Mouse (Mus musculus) CD4-positive naive resting alpha-beta T cell, adult 76 days (primary cell): ENCODE data around the gene Mrpl35. TPM values are rescaled to one million over a fixed set of nuclear protein-coding genes. Genes with fewer than 3 reads are reported as not detected.

Source experiments
- total RNA-seq: library from RNA; stranded (reverse); gene quantifications from one replicate; pipeline ENCODE4 v1.2.4, GENCODE M21; 2023

The Mrpl35 gene
- total RNA-seq, result 24.8 TPM

DNA sequence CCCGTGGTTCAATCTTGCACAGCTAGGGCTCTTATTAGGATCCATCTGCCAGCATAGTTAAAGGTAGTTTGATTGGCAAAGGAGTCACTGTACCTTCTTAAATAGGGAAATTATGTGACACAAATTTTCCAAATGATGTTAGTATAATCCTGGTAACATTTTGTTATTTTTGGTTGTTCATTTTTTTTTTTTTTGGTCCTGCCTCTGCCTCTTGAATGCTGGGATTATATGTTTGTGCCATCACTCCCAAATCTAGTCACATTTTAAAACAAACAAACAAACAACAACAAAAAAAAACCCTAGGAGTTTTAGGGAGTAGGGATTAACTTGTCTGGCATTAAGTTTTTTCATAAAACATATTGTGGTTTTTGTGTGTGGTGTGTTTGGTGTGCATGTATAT is at the start of gene Mrpl35:
Gene Mrpl35 (minus strand): TSS at position 101 of the 400 bp plus-strand sequence.

DNA sequence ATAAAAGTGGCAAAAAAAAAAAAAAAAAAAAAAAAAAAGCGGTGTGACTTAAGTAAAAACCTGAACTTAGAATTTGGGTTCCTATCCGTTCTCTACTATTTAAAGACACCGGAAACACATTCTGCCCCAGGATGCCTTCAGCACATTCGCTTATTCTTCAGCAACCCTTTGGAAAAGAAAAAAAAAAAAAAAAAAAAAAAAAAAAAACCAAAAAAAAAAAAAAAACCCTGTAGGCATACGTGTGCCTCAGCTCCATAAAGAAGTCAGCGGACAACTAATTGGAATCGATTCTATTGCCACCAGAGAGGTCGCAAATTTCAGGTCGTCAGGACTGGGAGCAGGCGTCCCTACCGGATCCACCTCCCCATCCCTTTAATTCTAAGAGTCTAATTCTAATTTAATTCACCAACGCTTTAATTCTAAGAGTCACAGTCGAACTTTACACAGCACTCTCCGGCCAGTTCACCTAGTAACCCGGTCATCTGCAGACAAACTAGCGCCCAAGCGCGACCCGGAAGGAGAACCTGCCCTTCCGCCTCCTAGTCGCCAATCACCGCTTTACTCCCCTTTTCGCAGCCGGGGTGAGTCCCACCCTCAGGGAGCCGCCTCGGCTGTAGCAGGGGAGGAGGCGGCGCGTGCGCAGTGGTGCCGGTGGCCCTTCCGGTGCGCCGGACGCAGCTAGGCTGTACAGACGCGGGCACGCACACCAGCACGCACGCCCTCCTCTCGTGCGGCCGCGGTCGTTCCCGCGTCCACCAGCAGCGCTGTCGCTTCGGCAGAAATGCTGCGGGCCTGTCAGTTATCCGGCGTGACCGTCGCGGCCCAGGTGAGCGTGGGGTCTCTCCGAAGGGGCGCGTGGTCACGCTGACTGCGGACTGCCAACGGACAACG is 4.2 kb upstream of the Mrpl35 start, which contains the start of gene Immt:
Gene Immt (plus strand): TSS at position 642 of the 891 bp plus-strand sequence.

Other genes starting within 250 kb of the Mrpl35 start
- gene Kdm3a, start 194.0 kb downstream of the Mrpl35 start, total RNA-seq, result 209 TPM
- gene Reep1, start 119.4 kb downstream of the Mrpl35 start, total RNA-seq, result 0.32 TPM
- 78.3 TPM for gene Immt, start 4.4 kb upstream of the Mrpl35 start, total RNA-seq
- gene Ptcd3, start 81.8 kb upstream of the Mrpl35 start, total RNA-seq, result 132 TPM
- 89.2 TPM for gene Polr1a, start 82.1 kb upstream of the Mrpl35 start, total RNA-seq